Mouse (Mus musculus) ES-Bruce4 (cell line): ENCODE data around the gene Hrasls.

Experiments used
- CTCF ChIP-seq: IDR thresholded peaks from one replicate; pipeline ENCODE4 v1.8.1; 2011; ENCODE audit warnings: low read depth, low read length
- EP300 ChIP-seq: IDR thresholded peaks from 2 replicates; pipeline ENCODE4 v1.6.1; 2011; ENCODE audit warnings: low read depth, low read length; ENCODE audit not compliant: insufficient read depth

DNA sequence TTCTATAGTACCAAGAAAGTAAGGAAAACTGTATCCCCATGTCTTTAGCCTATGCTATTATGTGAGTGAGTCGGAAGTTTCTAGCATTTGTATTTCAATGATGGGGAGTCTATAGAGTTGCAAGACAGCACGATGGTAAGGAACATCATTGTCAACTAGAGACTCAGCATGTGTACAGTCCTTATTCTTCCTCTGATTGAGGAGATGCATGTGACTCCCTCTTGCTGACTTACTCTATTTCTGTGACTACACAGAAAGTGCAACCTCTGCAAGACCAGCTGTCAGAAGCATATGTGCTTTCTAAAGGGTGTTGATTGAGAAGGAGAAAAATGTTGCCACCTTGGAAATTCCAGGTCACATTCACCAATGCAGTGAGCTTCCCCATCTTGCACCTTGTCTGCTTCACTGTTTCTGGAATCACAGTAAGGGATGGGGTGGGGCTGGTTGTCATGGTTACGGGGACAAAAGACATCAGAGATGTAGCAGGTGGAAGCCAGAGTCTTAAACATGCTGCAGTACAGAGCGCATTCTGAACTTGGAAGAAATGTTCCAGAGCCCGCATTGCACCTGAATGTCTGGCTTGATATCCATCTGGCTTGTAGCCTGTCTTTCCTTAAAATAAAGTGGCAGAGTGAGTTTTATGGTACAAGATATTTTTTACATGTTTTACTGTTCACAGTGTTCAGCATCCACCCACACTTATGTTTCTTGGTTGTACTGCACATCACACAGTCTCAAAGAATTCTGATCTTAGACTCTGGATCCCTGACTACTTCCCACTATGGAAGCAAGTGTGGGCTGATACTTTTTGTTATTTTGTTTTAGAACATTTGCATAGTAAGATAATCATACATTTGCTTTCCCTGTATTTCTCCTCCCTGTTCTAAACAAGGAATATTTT, 7.2 kb downstream of the Hrasls start:
- TF ChIP-seq CTCF (no peak), EP300 (no peak)
